Mouse (Mus musculus): ENCODE measurements at regions not wholly inside any gene's neighbourhood (a gene's known extent, or its start where the extent isn't known, plus 50 kb on each side); places are given as distances from the start of the nearest gene placed in this dataset.

DNA sequence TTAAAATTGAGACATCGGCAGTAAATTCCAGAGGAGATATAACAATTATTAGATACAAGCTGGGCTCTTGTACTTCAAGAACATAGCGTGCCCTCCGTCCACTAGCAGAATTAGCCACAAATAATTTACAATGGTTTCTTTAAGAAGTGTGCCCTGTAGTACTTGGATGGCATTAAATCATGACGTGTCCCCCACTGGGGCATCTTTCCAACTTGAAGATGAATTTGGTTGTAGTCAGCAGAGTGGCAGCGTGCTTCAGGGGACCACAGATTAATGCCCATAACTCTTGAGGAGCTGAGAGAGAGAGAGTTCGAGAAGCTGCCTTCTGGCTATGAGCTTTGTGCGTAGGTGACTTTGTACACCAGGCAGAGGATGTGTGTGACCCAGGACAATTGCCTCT, 172.7 kb downstream of the Snx10 start:
- TF ChIP-seq CTCF (IDR thresholded peaks at IDR 0.05; ENCODE audit: borderline replicate concordance, insufficient read depth, low read length), result no peak
- TF ChIP-seq POLR2A (IDR thresholded peaks at IDR 0.05; ENCODE audit: low read depth, low read length), result no peak

Data from embryonic fibroblast, embryonic 13.5 days (primary cell).